Mouse (Mus musculus) mouse trophoblast stem cell (cell line): Measurements from ENCODE around the gene Stoml3.

Source experiments
- in situ Hi-C, 2 experiments: fragments of 300-500 bp; cut with MseI, MboI; formaldehyde crosslinking; loops; 2 replicates in 1 of 2; 3 replicates in 1 of 2; pipeline ENCODE4 v1.15.1; 2025

The Stoml3 gene

GRCm38 (mm10) chr3:53488353-53488752 is at the start of gene Stoml3:
Gene Stoml3 (plus strand): TSS chr3:53488653.
- in situ Hi-C loops: no loop called here

GRCm38 (mm10) chr3:53445540-53445939 is 42.9 kb upstream of the Stoml3 start:
- in situ Hi-C loops: loop anchor here in 1 of 2 experiments (10.0 kb wide), 1 partner anchor 411 kb away; no protein-coding TSS in a partner anchor

- in situ Hi-C loops: loop anchor here in 1 of 2 experiments (10.0 kb wide), 1 partner anchor 412 kb away; no protein-coding TSS in a partner anchor
Observed at GRCm38 (mm10) chr3:53446801-53447200, 41.7 kb upstream of the Stoml3 start.

GRCm38 (mm10) chr3:53448208-53448607 is 40.2 kb upstream of the Stoml3 start:
- in situ Hi-C loops: loop anchor here in 1 of 2 experiments (10.0 kb wide), 1 partner anchor 413 kb away; no protein-coding TSS in a partner anchor

GRCm38 (mm10) chr3:53450666-53451065 is 37.8 kb upstream of the Stoml3 start:
- in situ Hi-C loops: loop anchor here in 1 of 2 experiments (10.0 kb wide), 1 partner anchor 426 kb away; no protein-coding TSS in a partner anchor

- in situ Hi-C loops: loop anchor here in 1 of 2 experiments (10.0 kb wide), 1 partner anchor 428 kb away; no protein-coding TSS in a partner anchor
Observed at GRCm38 (mm10) chr3:53452351-53452750, 36.1 kb upstream of the Stoml3 start.

GRCm38 (mm10) chr3:53453346-53453745 is 35.1 kb upstream of the Stoml3 start:
- in situ Hi-C loops: loop anchor here in 1 of 2 experiments (10.0 kb wide), 1 partner anchor 429 kb away; no protein-coding TSS in a partner anchor

- in situ Hi-C loops: loop anchor here in 1 of 2 experiments (10.0 kb wide), 1 partner anchor 429 kb away; no protein-coding TSS in a partner anchor
Observed at GRCm38 (mm10) chr3:53454005-53454404, 34.4 kb upstream of the Stoml3 start.

GRCm38 (mm10) chr3:53454561-53454960 is 33.9 kb upstream of the Stoml3 start:
- in situ Hi-C loops: loop anchor here in 1 of 2 experiments (10.0 kb wide), 1 partner anchor 430 kb away; no protein-coding TSS in a partner anchor

GRCm38 (mm10) chr3:53454984-53455383 is 33.5 kb upstream of the Stoml3 start:
- in situ Hi-C loops: loop anchor here in 1 of 2 experiments (10.0 kb wide), 1 partner anchor 430 kb away; no protein-coding TSS in a partner anchor

GRCm38 (mm10) chr3:53457750-53458149 is 30.7 kb upstream of the Stoml3 start:
- in situ Hi-C loops: loop anchor here in 1 of 2 experiments (10.0 kb wide), 1 partner anchor 433 kb away; no protein-coding TSS in a partner anchor

GRCm38 (mm10) chr3:53460106-53460505 is 28.3 kb upstream of the Stoml3 start:
- in situ Hi-C loops: no loop called here

GRCm38 (mm10) chr3:53462701-53463045 is 25.8 kb upstream of the Stoml3 start:
- in situ Hi-C loops: no loop called here

GRCm38 (mm10) chr3:53463046-53463764 is 25.2 kb upstream of the Stoml3 start, which contains the start of the genes Nhlrc3 and Proser1:
Gene Nhlrc3 (minus strand): TSS chr3:53463332.
Gene Proser1 (plus strand): TSS chr3:53463666.
- in situ Hi-C loops: no loop called here

GRCm38 (mm10) chr3:53463765-53464114 is 24.7 kb upstream of the Stoml3 start:
- in situ Hi-C loops: no loop called here

GRCm38 (mm10) chr3:53464146-53464698 is 24.2 kb upstream of the Stoml3 start:
- in situ Hi-C loops: no loop called here

- in situ Hi-C loops: no loop called here
Observed at GRCm38 (mm10) chr3:53465330-53465729, 23.1 kb upstream of the Stoml3 start.

GRCm38 (mm10) chr3:53466481-53466880 is 22.0 kb upstream of the Stoml3 start:
- in situ Hi-C loops: no loop called here

- in situ Hi-C loops: no loop called here
Observed at GRCm38 (mm10) chr3:53467356-53467755, 21.1 kb upstream of the Stoml3 start.

GRCm38 (mm10) chr3:53469650-53470049 is 18.8 kb upstream of the Stoml3 start:
- in situ Hi-C loops: no loop called here

GRCm38 (mm10) chr3:53472061-53472460 is 16.4 kb upstream of the Stoml3 start:
- in situ Hi-C loops: no loop called here

- in situ Hi-C loops: no loop called here
Observed at GRCm38 (mm10) chr3:53474179-53474578, 14.3 kb upstream of the Stoml3 start.
